Mouse (Mus musculus) gastrocnemius, adult 18-20 months (tissue): Measurements from ENCODE around the gene Grk6. TPM values are rescaled to one million over a fixed set of nuclear protein-coding genes. Genes with fewer than 3 reads are reported as not detected.
A peak's percentile ranks its signal among the peaks of the same experiment; 100 is the strongest.

Source experiments
- microRNA-seq: library from miRNA; unstranded; fragments of <30 nt; microRNA quantifications from one replicate; pipeline ENCODE4 v1.2.0, GENCODE M21; 2021
- total RNA-seq, 2 experiments: library from RNA; stranded (reverse); gene quantifications; 2 replicates each; pipeline ENCODE4 v1.2.3; 2021

The Grk6 gene
- total RNA-seq, 2 experiments from 2014 or later, result 8.6 to 10.4 TPM

Small RNAs within 50 kb of the gene (microRNA-seq; reads per million reads assigned to microRNA genes)
- gene Mir6943 (1.7 reads per million), gene Mir6944 (2.0 reads per million), gene Mir6945 (20.8 reads per million, percentile 36 among the genes with 10 or more reads in this experiment)

Other genes with a start within 250 kb of the Grk6 start
- 10 to 100 TPM; 40.0 to 47.1 TPM for gene Nsd1, start 235.3 kb upstream of the Grk6 start, total RNA-seq
- 10 to 100 TPM; 14.9 to 18.1 TPM for gene Prelid1, start 124.6 kb upstream of the Grk6 start, total RNA-seq
- gene Rab24, start 123.1 kb upstream of the Grk6 start, total RNA-seq, result 10 to 100 TPM; 31.7 to 32.3 TPM
- not detected for gene Mxd3, start 115.2 kb upstream of the Grk6 start, total RNA-seq
- gene Lman2, start 82.3 kb upstream of the Grk6 start, total RNA-seq, result 10 to 100 TPM; 33.0 to 38.9 TPM
- under 1 TPM; 0.24 to 0.43 TPM for gene Rgs14, start 75.3 kb upstream of the Grk6 start, total RNA-seq
- under 1 TPM in 1 of 2 experiments, not detected in 1; 0.66 TPM for gene Slc34a1, start 46.9 kb upstream of the Grk6 start, total RNA-seq
- gene Pfn3, start 29.8 kb upstream of the Grk6 start, total RNA-seq, result not detected
- under 1 TPM in 1 of 2 experiments, not detected in 1; 0.12 TPM for gene F12, start 18.3 kb upstream of the Grk6 start, total RNA-seq
- under 1 TPM in 1 of 2 experiments, not detected in 1; 0.21 TPM for gene Prr7, start 19.2 kb downstream of the Grk6 start, total RNA-seq
- 1 to 10 TPM; 4.0 to 6.2 TPM for gene Dbn1, start 43.0 kb downstream of the Grk6 start, total RNA-seq
- 100 to 1,000 TPM; 450 to 533 TPM for gene Pdlim7, start 68.6 kb downstream of the Grk6 start, total RNA-seq
- gene Dok3, start 84.2 kb downstream of the Grk6 start, total RNA-seq, result 1 to 10 TPM in 1 of 2 experiments, under 1 TPM in 1; 0.93 to 1.0 TPM
- 10 to 100 TPM in 1 of 2 experiments, 1 to 10 TPM in 1; 9.1 to 12.0 TPM for gene Ddx41, start 91.6 kb downstream of the Grk6 start, total RNA-seq
- gene Fam193b, start 126.0 kb downstream of the Grk6 start, total RNA-seq, result 10 to 100 TPM in 1 of 2 experiments, 1 to 10 TPM in 1; 9.6 to 10.1 TPM
- 10 to 100 TPM; 46.0 to 59.5 TPM for gene Tmed9, start 128.7 kb downstream of the Grk6 start, total RNA-seq
- 1 to 10 TPM; 4.7 to 6.8 TPM for gene B4galt7, start 154.8 kb downstream of the Grk6 start, total RNA-seq
- gene Caml, start 177.9 kb downstream of the Grk6 start, total RNA-seq, result 1 to 10 TPM; 8.1 to 9.2 TPM
- gene Ddx46, start 190.0 kb downstream of the Grk6 start, total RNA-seq, result 10 to 100 TPM; 23.1 to 23.7 TPM
- gene B230219D22Rik, start 248.1 kb downstream of the Grk6 start, total RNA-seq, result 10 to 100 TPM; 28.7 to 32.0 TPM